25 mouse cellular contexts compared by ENCODE assay signal in the genomic region with DNA sequence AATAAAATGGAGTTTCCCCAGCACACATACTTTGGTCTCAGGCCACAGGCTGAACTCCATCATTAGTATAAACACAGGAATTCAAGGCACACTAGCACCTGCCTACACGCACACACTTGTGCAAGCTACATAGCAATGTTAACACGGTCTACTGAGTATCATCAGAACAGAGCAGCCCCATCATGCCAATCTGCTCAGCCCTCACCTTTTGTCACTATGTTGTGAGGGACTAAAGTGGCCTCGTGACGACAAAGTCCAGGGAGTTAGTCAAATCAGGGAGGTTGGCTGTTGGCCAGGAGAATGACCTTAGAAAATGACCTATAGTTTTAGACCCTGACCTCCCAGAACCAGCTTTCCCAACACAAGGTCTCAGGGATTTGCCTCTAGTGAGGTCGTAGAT. TPM values are rescaled to one million over a fixed set of nuclear protein-coding genes. Genes with fewer than 3 reads are reported as not detected.
DNase-seq lines count a peak whose midpoint lies in the region; ATAC-seq and TF ChIP-seq lines count a peak whose summit lies in the region.
"Had no signal": no experiment of that assay in that cellular context is flagged by ENCODE, and none has a peak within 500 bp of the region (broad histone marks: within the 10 kb centered on the region; RNA-seq: fewer than 3 reads in every experiment).

No protein-coding gene starts in this region.

- H3K9me3 ChIP-seq in liver, embryonic 12.5 days (replicated peaks), result no peaks in the 10 kb centered on the region
- no peaks in the 10 kb centered on the region for H3K9me3 ChIP-seq in CH12.LX (replicated peaks; ENCODE audit: low read length)
- no peaks in the 10 kb centered on the region for H3K9me3 ChIP-seq in liver, postnatal 0 days (ENCODE audit: low read length)
- H3K9me3 ChIP-seq in midbrain, embryonic 14.5 days (ENCODE audit: control insufficient read depth, low read length), result no peaks in the 10 kb centered on the region
- H3K9me3 ChIP-seq: embryonic facial prominence, embryonic 10.5 days; embryonic facial prominence, embryonic 12.5 days; forebrain, embryonic 13.5 days; forebrain, embryonic 15.5 days had no signal

- 68% methylated on average over 5 of the region's 5 CpGs for WGBS in liver, embryonic 12.5 days (ENCODE audit: insufficient replicate concordance)
- WGBS in liver, postnatal 0 days (ENCODE audit: insufficient replicate concordance), result 54% methylated on average over 5 of the region's 5 CpGs
- 67% methylated on average over 5 of the region's 5 CpGs for WGBS in midbrain, embryonic 14.5 days

- dilution Hi-C loops in CH12.LX (cut with MboI; ENCODE audit: extremely low pct_ligation_motif_present, extremely low pct_unique_long_range_greater_than_20kb, low sequenced_read_pairs), result no loop called here

- no peaks in the 10 kb centered on the region for H3K36me3 ChIP-seq in liver, embryonic 12.5 days
- no peaks in the 10 kb centered on the region for H3K36me3 ChIP-seq in CH12.LX (replicated peaks in 1 of 2; ENCODE audit: control insufficient read depth in 1 of 2, insufficient read depth in 1 of 2, low read length in 1 of 2)
- no peaks in the 10 kb centered on the region for H3K36me3 ChIP-seq in liver, postnatal 0 days (replicated peaks; ENCODE audit: insufficient read depth, low read length)
- no peaks in the 10 kb centered on the region for H3K36me3 ChIP-seq in midbrain, embryonic 14.5 days (ENCODE audit: control insufficient read depth, insufficient read depth, low read length)
- H3K36me3 ChIP-seq: embryonic facial prominence, embryonic 10.5 days; embryonic facial prominence, embryonic 12.5 days; forebrain, embryonic 15.5 days had no signal

- H3K27me3 ChIP-seq in liver, embryonic 12.5 days (replicated peaks), result no peaks in the 10 kb centered on the region
- no peaks in the 10 kb centered on the region for H3K27me3 ChIP-seq in CH12.LX (replicated peaks)
- H3K27me3 ChIP-seq in liver, postnatal 0 days (ENCODE audit: insufficient read depth, low read length), result no peaks in the 10 kb centered on the region
- no peaks in the 10 kb centered on the region for H3K27me3 ChIP-seq in midbrain, embryonic 14.5 days (ENCODE audit: control insufficient read depth, insufficient read depth, low read length)
- H3K27me3 ChIP-seq: embryonic facial prominence, embryonic 12.5 days; forebrain, embryonic 13.5 days; forebrain, embryonic 15.5 days; Patski had no signal

- TF ChIP-seq EP300 in CH12.LX (IDR thresholded peaks at IDR 0.05; ENCODE audit: low read length), result no peak
- no peak for TF ChIP-seq EP300 in liver, postnatal 0 days (IDR thresholded peaks at IDR 0.05; ENCODE audit: low read depth)

- no peak for TF ChIP-seq POLR2A in CH12.LX (IDR thresholded peaks at IDR 0.05; ENCODE audit: low read depth, low read length)

- no peak overlapping the region for H3K9ac ChIP-seq in liver, embryonic 12.5 days
- H3K9ac ChIP-seq in CH12.LX (ENCODE audit: insufficient read depth, low read depth), result no peak overlapping the region
- no peak overlapping the region for H3K9ac ChIP-seq in liver, postnatal 0 days (replicated peaks)
- H3K9ac ChIP-seq in midbrain, embryonic 14.5 days (replicated peaks; ENCODE audit: low read length), result no peak overlapping the region
- H3K9ac ChIP-seq: embryonic facial prominence, embryonic 12.5 days; forebrain, embryonic 13.5 days; forebrain, embryonic 15.5 days; forebrain, postnatal 0 days had no signal

- H3K27ac ChIP-seq in liver, embryonic 12.5 days, result no peak overlapping the region
- H3K27ac ChIP-seq in CH12.LX (ENCODE audit: insufficient read depth, low read depth), result no peak overlapping the region
- H3K27ac ChIP-seq in liver, postnatal 0 days (ENCODE audit: low read depth), result no peak overlapping the region
- H3K27ac ChIP-seq in midbrain, embryonic 14.5 days (replicated peaks; ENCODE audit: low read depth, low read length), result no peak overlapping the region
- H3K27ac ChIP-seq: embryonic facial prominence, embryonic 10.5 days; embryonic facial prominence, embryonic 12.5 days; forebrain, embryonic 13.5 days; forebrain, embryonic 15.5 days had no signal

- no peak overlapping the region for H3K4me2 ChIP-seq in liver, embryonic 12.5 days
- H3K4me2 ChIP-seq in CH12.LX (ENCODE audit: insufficient read depth, low read depth, poor library complexity, severe bottlenecking), result peak overlapping the region; percentile 32; the same call in 1 of the 2 replicates
- no peak overlapping the region for H3K4me2 ChIP-seq in liver, postnatal 0 days (ENCODE audit: low read depth, low read length)
- no peak overlapping the region for H3K4me2 ChIP-seq in midbrain, embryonic 14.5 days (ENCODE audit: low read length)
- H3K4me2 ChIP-seq: embryonic facial prominence, embryonic 12.5 days; forebrain, embryonic 13.5 days; forebrain, embryonic 15.5 days had no signal

- in situ Hi-C loops in CH12.LX (cut with MboI; ENCODE audit: low pct_ligation_motif_present, low pct_unique_long_range_greater_than_20kb, low sequenced_read_pairs), result no loop called here

- TF ChIP-seq CTCF in CH12.LX (conservative IDR thresholded peaks at IDR 0.05 in 1 of 2, IDR thresholded peaks at IDR 0.05 in 1 of 2; ENCODE audit: low read depth in 2 of 2, low read length in 2 of 2), result no peak
- TF ChIP-seq CTCF in liver, postnatal 0 days (IDR thresholded peaks at IDR 0.05; ENCODE audit: low read depth), result no peak

- no peak for TF ChIP-seq RAD21 in CH12.LX (IDR thresholded peaks at IDR 0.05; ENCODE audit: low read depth, low read length)

- ATAC-seq in liver, embryonic 12.5 days, result peak; percentile 32; the same call in 1 of the 2 replicates
- peak; percentile 68 for ATAC-seq in liver, postnatal 0 days
- no peak for ATAC-seq in midbrain, embryonic 14.5 days (ENCODE audit: low FRiP score, low TSS enrichment)
- ATAC-seq: activated CD4-positive, CD25-positive, alpha-beta regulatory T cell, adult 4 months; CD4-positive, CD25-positive, alpha-beta regulatory T cell, adult 4 months; forebrain, embryonic 13.5 days; forebrain, embryonic 15.5 days; forebrain, postnatal 0 days; Patski had no signal

- no peaks in the 10 kb centered on the region for H3K79me2 ChIP-seq in CH12.LX (replicated peaks; ENCODE audit: control insufficient read depth, extremely low read depth, insufficient read depth, poor library complexity, severe bottlenecking)

- DNase-seq in liver, result no peak
- no peak for DNase-seq in CH12.LX (ENCODE audit: extremely low read depth)
- DNase-seq in Muller cell, postnatal 12 days (ENCODE audit: inconsistent ontology term), result peak; percentile 7
- DNase-seq in liver, postnatal 0 days, result no peak
- no peak for DNase-seq in natural killer cell, adult 2 months (ENCODE audit: low spot score in 2 of 2)
- DNase-seq in kidney, postnatal 4 days, result no peak
- no peak for DNase-seq in midbrain, embryonic 14.5 days
- DNase-seq: adrenal gland, adult 8-10 months; adrenal gland, postnatal 14 days; adrenal gland, postnatal 36 days; cerebellum, adult 11-12 months; cerebellum, adult 2 months; cerebellum, adult 9-10 months; cerebellum, postnatal 10 days; cerebellum, postnatal 25 days; forebrain, postnatal 0 days had no signal

- H3K4me1 ChIP-seq in liver, embryonic 12.5 days, result no peaks in the 10 kb centered on the region
- peaks cover 17 to 37% of the 10 kb centered on the region in 2 experiments for H3K4me1 ChIP-seq in CH12.LX (ENCODE audit: control insufficient read depth in 1 of 2, insufficient read depth in 2 of 2)
- H3K4me1 ChIP-seq in liver, postnatal 0 days (ENCODE audit: insufficient read depth), result peaks cover 8% of the 10 kb centered on the region; the same call in 1 of the 2 replicates
- no peaks in the 10 kb centered on the region for H3K4me1 ChIP-seq in midbrain, embryonic 14.5 days (ENCODE audit: control insufficient read depth, insufficient read depth, low read length)
- H3K4me1 ChIP-seq: embryonic facial prominence, embryonic 10.5 days; embryonic facial prominence, embryonic 12.5 days; forebrain, embryonic 13.5 days; forebrain, embryonic 15.5 days had no signal

- no peak overlapping the region for H3K4me3 ChIP-seq in liver, embryonic 12.5 days
- H3K4me3 ChIP-seq in CH12.LX (replicated peaks in 1 of 3; ENCODE audit: low read depth in 2 of 3, low read length in 2 of 3, poor library complexity in 1 of 3), result peak overlapping the region in 1 of 3 experiments; percentile 9
- H3K4me3 ChIP-seq in liver, postnatal 0 days (ENCODE audit: low read depth, low read length), result no peak overlapping the region
- no peak overlapping the region for H3K4me3 ChIP-seq in midbrain, embryonic 14.5 days (replicated peaks; ENCODE audit: low read depth, low read length)
- H3K4me3 ChIP-seq: embryonic facial prominence, embryonic 10.5 days; embryonic facial prominence, embryonic 12.5 days; forebrain, embryonic 13.5 days; forebrain, embryonic 15.5 days had no signal

TF ChIP-seq in CH12.LX, 34 proteins besides CTCF, POLR2A, EP300 and RAD21:
- TF ChIP-seq TCF12 (IDR thresholded peaks at IDR 0.05; ENCODE audit: low read depth, low read length) (0 out of 2 replicates have a peak, but pooled peaks have one; percentile 32), ETS1 (conservative IDR thresholded peaks at IDR 0.05; ENCODE audit: low read depth, low read length) (no peak)
TF ChIP-seq in CH12.LX: peak in this region for 1.

RNA-seq across cellular contexts. Expression of gene Spns3, which starts 7.8 kb away (rescaled TPM):
- polyA plus RNA-seq in liver, embryonic 12.5 days (2016; fragmentation: Nextera tagmentation; extraction: Ambion mirVana), result 1.8 and 2.0 TPM in 2 replicates
- total RNA-seq in CH12.LX (2012; rRNA removed) (0.17 and 0.21 TPM in 2 replicates), CH12.LX (2014; rRNA removed) (0.85 and 1.0 TPM in 2 replicates)
- 1.6 and 1.8 TPM in 2 replicates for polyA plus RNA-seq in CH12.LX (2012; ENCODE audit: insufficient read length, low read depth)
- 1.8 and 1.9 TPM in 2 replicates for polyA plus RNA-seq in liver, postnatal 0 days (2015; fragmentation: Nextera tagmentation; extraction: Ambion mirVana)
- 0.11 TPM in 1 of 2 replicates, not detected in the other for polyA plus RNA-seq in midbrain, embryonic 14.5 days (2014; fragmentation: Nextera tagmentation; extraction: Ambion mirVana)
- total RNA-seq: forebrain, postnatal 0 days had no signal
- polyA plus RNA-seq: embryonic facial prominence, embryonic 12.5 days; forebrain, embryonic 11.5 days; forebrain, embryonic 13.5 days had no signal

RNA-seq across cellular contexts. Expression of gene Ube2g1, which starts 48.9 kb away (rescaled TPM):
- 36.7 and 37.3 TPM in 2 replicates for polyA plus RNA-seq in liver, embryonic 12.5 days (2016; fragmentation: Nextera tagmentation; extraction: Ambion mirVana)
- total RNA-seq in CH12.LX (2012; rRNA removed) (34.3 and 34.5 TPM in 2 replicates), CH12.LX (2014; rRNA removed) (74.4 and 78.3 TPM in 2 replicates)
- 52.8 and 73.8 TPM in 2 replicates for polyA plus RNA-seq in CH12.LX (2012; ENCODE audit: insufficient read length, low read depth)
- 28.1 and 28.6 TPM in 2 replicates for polyA plus RNA-seq in liver, postnatal 0 days (2015; fragmentation: Nextera tagmentation; extraction: Ambion mirVana)
- polyA plus RNA-seq in midbrain, embryonic 14.5 days (2014; fragmentation: Nextera tagmentation; extraction: Ambion mirVana), result 87.2 and 111 TPM in 2 replicates
